Mouse (Mus musculus) liver, embryonic 14.5 days (tissue): Measurements from ENCODE around the gene Vwa5b1. TPM values are rescaled to one million over a fixed set of nuclear protein-coding genes. Genes with fewer than 3 reads are reported as not detected.

Source experiments
- ATAC-seq: fragments of 200-750 bp; cut with Nextera tagmentation; 2 replicates; pipeline ENCODE4 v1.8.0; 2017; ENCODE audit warnings: moderate number of reproducible peaks, mild to moderate bottlenecking, moderate library complexity; ENCODE audit not compliant: insufficient read depth
- DNase-seq, 3 experiments: peaks; one replicate each; pipeline ENCODE4 v3.0.0-alpha.2; 2012 to 2013; ENCODE audit warnings: low read depth in 3 of 3, low spot score in 3 of 3
- H3K27ac ChIP-seq: fragments of 300-500 bp; sonication (generic); 2 replicates; pipeline ENCODE4 v1.5.1; 2014; ENCODE audit warnings: moderate library complexity, mild to moderate bottlenecking, control low read depth, inconsistent platforms
- H3K27me3 ChIP-seq: fragments of 300-500 bp; sonication (generic); 2 replicates; pipeline ENCODE4 v1.6.1; 2014; ENCODE audit warnings: mild to moderate bottlenecking, low read length, moderate library complexity; ENCODE audit not compliant: control insufficient read depth, insufficient read depth
- H3K36me3 ChIP-seq: fragments of 300-500 bp; sonication (generic); replicated peaks from 2 replicates; pipeline ENCODE4 v1.6.1; 2014; ENCODE audit warnings: low read depth; ENCODE audit not compliant: control insufficient read depth, insufficient read depth
- H3K4me1 ChIP-seq, 2 experiments: fragments of 200-500 bp in 1 of 2; fragments of 300-500 bp in 1 of 2; sonication (generic) in 1 of 2; replicated peaks; 2 replicates each; pipeline ENCODE4 v1.6.1; 2012 to 2014; ENCODE audit warnings: antibody characterized with exemption in 1 of 2, inconsistent platforms in 1 of 2, low read length in 1 of 2; ENCODE audit not compliant: control insufficient read depth in 2 of 2, insufficient read depth in 2 of 2
- H3K4me2 ChIP-seq: fragments of 300-500 bp; sonication (generic); 2 replicates; pipeline ENCODE4 v1.6.1; 2014; ENCODE audit warnings: low read depth, mild to moderate bottlenecking, control low read depth, moderate library complexity
- H3K4me3 ChIP-seq, 2 experiments: fragments of 200-500 bp in 1 of 2; fragments of 300-500 bp in 1 of 2; sonication (generic) in 1 of 2; 2 replicates each; pipeline ENCODE4 v1.5.1; 2012 to 2014; ENCODE audit warnings: low read depth in 2 of 2, low read length in 2 of 2, mild to moderate bottlenecking in 2 of 2, control low read depth in 1 of 2, inconsistent platforms in 1 of 2, moderate library complexity in 1 of 2; ENCODE audit not compliant: insufficient read depth in 1 of 2
- H3K9ac ChIP-seq: fragments of 300-500 bp; sonication (generic); replicated peaks from 2 replicates; pipeline ENCODE4 v1.6.1; 2014; ENCODE audit warnings: mild to moderate bottlenecking, control low read depth, moderate library complexity
- H3K9me3 ChIP-seq: fragments of 300-500 bp; sonication (generic); 2 replicates; pipeline ENCODE4 v1.6.1; 2016; ENCODE audit warnings: low read length, mixed read lengths; ENCODE audit not compliant: control insufficient read depth
- CTCF ChIP-seq: IDR thresholded peaks from 2 replicates; pipeline ENCODE4 v1.5.1; 2016; ENCODE audit warnings: antibody characterized with exemption, low read depth, control low read depth
- EP300 ChIP-seq: IDR thresholded peaks from 2 replicates; pipeline ENCODE4 v1.6.1; 2016; ENCODE audit warnings: antibody characterized with exemption, low read depth
- WGBS: fragments of 180-500 bp; shearing (Covaris S2); extraction: QIAGEN DNeasy Blood & Tissue Kit; methylation state at CpG from one replicate; pipeline ENCODE4 v1.1.7; 2014; ENCODE audit not compliant: insufficient replicate concordance; 5-methylcytosine and 5-hydroxymethylcytosine counted together
- polyA plus RNA-seq, 2 experiments: library from polyadenylated mRNA; depleted of rRNA in 1 of 2; stranded (reverse) in 1 of 2; unstranded in 1 of 2; fragments of >200 nt; fragmentation: Nextera tagmentation in 1 of 2; extraction: Ambion mirVana in 1 of 2; gene quantifications; 2 replicates each; pipeline versions ENCODE4 v1.2.1 to v1.2.3; 2012 to 2014

Gene Vwa5b1
- polyA plus RNA-seq, 2 experiments: not detected

DNA sequence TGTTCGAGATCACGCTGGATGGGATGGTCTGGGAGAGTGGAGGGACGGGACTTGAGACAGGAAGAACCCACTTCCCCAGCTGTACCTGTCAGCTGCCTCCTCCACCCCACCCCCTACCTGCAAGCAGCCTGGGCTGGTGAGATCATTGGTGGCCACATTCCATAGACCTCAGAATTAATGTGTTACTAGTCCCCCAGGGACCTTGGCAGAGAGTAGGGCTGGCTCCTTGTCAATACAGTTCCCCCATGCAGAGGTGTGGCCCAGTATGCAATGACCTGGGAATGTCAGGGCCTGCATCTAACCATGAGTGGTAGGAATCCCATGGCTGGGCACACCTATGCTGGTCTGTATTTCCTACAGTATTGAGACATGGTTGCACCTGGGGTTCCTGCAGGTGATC, 119.2 kb downstream of the Vwa5b1 start:
- Histone ChIP-seq H3K4me3 (no peak overlapping the region), H3K27me3 (no peaks in the 10 kb centered on the region), H3K4me1 (no peaks in the 10 kb centered on the region), H3K9ac (no peak overlapping the region), H3K4me2 (no peak overlapping the region), H3K27ac (no peak overlapping the region), H3K9me3 (no peaks in the 10 kb centered on the region), H3K36me3 (no peaks in the 10 kb centered on the region)
- TF ChIP-seq CTCF (no peak), EP300 (no peak)
- ATAC-seq (no peak), DNase-seq (no peak)
- whole genome bisulfite sequencing: 54% methylated on average over 3 of the region's 3 CpGs

Other genes starting within 250 kb of the Vwa5b1 start
- not detected in 2 replicates for gene Fam43b, start 239.4 kb downstream of the Vwa5b1 start, polyA plus RNA-seq (2012; rRNA removed)
- gene Fam43b, start 239.4 kb downstream of the Vwa5b1 start, polyA plus RNA-seq (2014; fragmentation: Nextera tagmentation; extraction: Ambion mirVana): not detected in 2 replicates
- 3.8 and 4.3 TPM in 2 replicates for gene Mul1, start 201.2 kb downstream of the Vwa5b1 start, polyA plus RNA-seq (2012; rRNA removed)
- gene Mul1, start 201.2 kb downstream of the Vwa5b1 start, polyA plus RNA-seq (2014; fragmentation: Nextera tagmentation; extraction: Ambion mirVana): 7.7 and 8.7 TPM in 2 replicates
- 2.3 and 2.6 TPM in 2 replicates for gene Camk2n1, start 181.6 kb downstream of the Vwa5b1 start, polyA plus RNA-seq (2012; rRNA removed)
- 1.1 TPM in 2 replicates for gene Camk2n1, start 181.6 kb downstream of the Vwa5b1 start, polyA plus RNA-seq (2014; fragmentation: Nextera tagmentation; extraction: Ambion mirVana)
- 0.01 TPM in 1 of 2 replicates, not detected in the other for gene Pla2g2c, start 88.9 kb upstream of the Vwa5b1 start, polyA plus RNA-seq (2012; rRNA removed)
- gene Pla2g2c, start 88.9 kb upstream of the Vwa5b1 start, polyA plus RNA-seq (2014; fragmentation: Nextera tagmentation; extraction: Ambion mirVana): not detected in 2 replicates
- gene Ubxn10, start 101.3 kb upstream of the Vwa5b1 start, polyA plus RNA-seq (2012; rRNA removed): 0.04 and 0.06 TPM in 2 replicates
- gene Ubxn10, start 101.3 kb upstream of the Vwa5b1 start, polyA plus RNA-seq (2014; fragmentation: Nextera tagmentation; extraction: Ambion mirVana): 0.09 and 0.11 TPM in 2 replicates
- 0.02 TPM in 2 replicates for gene Pla2g2f, start 121.7 kb upstream of the Vwa5b1 start, polyA plus RNA-seq (2012; rRNA removed)
- not detected in 2 replicates for gene Pla2g2f, start 121.7 kb upstream of the Vwa5b1 start, polyA plus RNA-seq (2014; fragmentation: Nextera tagmentation; extraction: Ambion mirVana)
- not detected in 2 replicates for gene Pla2g2d, start 139.9 kb upstream of the Vwa5b1 start, polyA plus RNA-seq (2012; rRNA removed)
- not detected in 2 replicates for gene Pla2g2d, start 139.9 kb upstream of the Vwa5b1 start, polyA plus RNA-seq (2014; fragmentation: Nextera tagmentation; extraction: Ambion mirVana)
- gene Pla2g5, start 227.6 kb upstream of the Vwa5b1 start, polyA plus RNA-seq (2012; rRNA removed): not detected in 2 replicates
- gene Pla2g5, start 227.6 kb upstream of the Vwa5b1 start, polyA plus RNA-seq (2014; fragmentation: Nextera tagmentation; extraction: Ambion mirVana): not detected in 2 replicates
- not detected in 2 replicates for gene Gm13030, start 238.1 kb upstream of the Vwa5b1 start, polyA plus RNA-seq (2012; rRNA removed)
- gene Gm13030, start 238.1 kb upstream of the Vwa5b1 start, polyA plus RNA-seq (2014; fragmentation: Nextera tagmentation; extraction: Ambion mirVana): not detected in 2 replicates
- gene Pla2g2e, start 242.1 kb upstream of the Vwa5b1 start, polyA plus RNA-seq (2012; rRNA removed): not detected in 2 replicates
- gene Pla2g2e, start 242.1 kb upstream of the Vwa5b1 start, polyA plus RNA-seq (2014; fragmentation: Nextera tagmentation; extraction: Ambion mirVana): not detected in 2 replicates